Mouse (Mus musculus) hindbrain, embryonic 14.5 days (tissue): ENCODE results near the gene Snx18. TPM values are rescaled to one million over a fixed set of nuclear protein-coding genes. Genes with fewer than 3 reads are reported as not detected.

Experiments
- ATAC-seq: fragments of 200-750 bp; cut with Nextera tagmentation; 2 replicates; pipeline ENCODE4 v1.8.0; 2017; ENCODE audit warnings: moderate number of reproducible peaks, mild to moderate bottlenecking, moderate TSS enrichment, moderate library complexity; ENCODE audit not compliant: low FRiP score
- DNase-seq: peaks from one replicate; pipeline ENCODE4 v3.0.0-alpha.2; 2015; ENCODE audit warnings: low spot score
- H3K27ac ChIP-seq: fragments of 300-500 bp; sonication (generic); 2 replicates; pipeline ENCODE4 v1.5.1; 2014; ENCODE audit warnings: mild to moderate bottlenecking, moderate library complexity
- H3K27me3 ChIP-seq: fragments of 300-500 bp; sonication (generic); 2 replicates; pipeline ENCODE4 v1.6.1; 2014; ENCODE audit warnings: mild to moderate bottlenecking, low read length, mixed read lengths; ENCODE audit not compliant: control insufficient read depth, insufficient read depth
- H3K36me3 ChIP-seq: fragments of 300-500 bp; sonication (generic); replicated peaks from 2 replicates; pipeline ENCODE4 v1.6.1; 2014; ENCODE audit not compliant: control insufficient read depth, insufficient read depth
- H3K4me1 ChIP-seq: fragments of 300-500 bp; sonication (generic); replicated peaks from 2 replicates; pipeline ENCODE4 v1.6.1; 2014; ENCODE audit warnings: antibody characterized with exemption, low read length, mixed read lengths; ENCODE audit not compliant: control insufficient read depth, insufficient read depth
- H3K4me2 ChIP-seq: fragments of 300-500 bp; sonication (generic); replicated peaks from 2 replicates; pipeline ENCODE4 v1.6.1; 2014; ENCODE audit warnings: mild to moderate bottlenecking, moderate library complexity
- H3K4me3 ChIP-seq: fragments of 300-500 bp; sonication (generic); replicated peaks from 2 replicates; pipeline ENCODE4 v1.5.1; 2014; ENCODE audit warnings: mild to moderate bottlenecking, low read length
- H3K9ac ChIP-seq: fragments of 300-500 bp; sonication (generic); 2 replicates; pipeline ENCODE4 v1.6.1; 2014
- H3K9me3 ChIP-seq: fragments of 300-500 bp; sonication (generic); 2 replicates; pipeline ENCODE4 v1.6.1; 2016; ENCODE audit warnings: low read length; ENCODE audit not compliant: control insufficient read depth
- WGBS: fragments of 180-500 bp; shearing (Covaris S2); extraction: QIAGEN DNeasy Blood & Tissue Kit; methylation state at CpG from one replicate; pipeline ENCODE4 v1.1.7; 2014; 5-methylcytosine and 5-hydroxymethylcytosine counted together
- polyA plus RNA-seq: library from polyadenylated mRNA; unstranded; fragments of >200 nt; fragmentation: Nextera tagmentation; extraction: Ambion mirVana; gene quantifications from 2 replicates; pipeline ENCODE4 v1.2.1, GENCODE M21; 2014

Gene Snx18
- polyA plus RNA-seq, 1 experiment from 2014 or later = 16.2 TPM

DNA sequence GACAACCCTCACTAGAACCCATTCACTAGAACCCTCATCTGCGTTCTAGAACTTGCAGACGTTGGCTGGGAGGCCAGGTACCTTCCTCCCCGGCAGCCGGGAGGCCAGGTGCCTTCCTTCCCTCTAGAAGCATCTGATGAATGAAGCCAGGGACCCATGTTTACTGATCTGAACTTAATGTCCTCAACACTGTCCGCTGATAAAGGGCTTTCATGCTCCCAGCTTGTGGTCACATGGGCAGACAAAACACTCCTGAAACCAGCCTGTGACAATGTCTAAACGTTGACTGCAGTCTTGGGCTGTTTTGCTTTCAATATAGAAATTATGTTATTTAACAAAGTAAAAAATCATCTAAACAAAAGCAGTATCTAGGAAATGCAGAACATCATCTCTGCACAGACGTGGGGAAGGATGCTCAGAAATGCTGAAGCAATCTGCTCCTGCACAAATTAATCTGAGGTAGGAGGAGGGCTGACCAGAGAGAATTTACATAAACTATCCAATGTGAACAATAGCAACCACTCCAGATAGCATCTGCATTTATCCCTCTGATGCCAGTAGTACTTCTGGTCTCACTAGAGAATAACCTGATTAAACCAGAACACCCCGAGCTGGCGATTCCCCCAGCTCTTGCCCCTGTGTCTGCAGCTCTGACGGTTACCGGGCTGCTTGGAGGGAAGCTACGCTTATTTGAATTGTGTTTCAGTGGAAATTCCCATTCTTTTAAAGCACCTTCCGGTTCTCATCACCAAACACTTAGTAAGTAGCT, 7.4 kb downstream of the Snx18 start:
- Histone ChIP-seq H3K4me2 (peak overlapping the region; percentile 10; the same call in 1 of the 2 replicates), H3K36me3 (no peaks in the 10 kb centered on the region), H3K9me3 (no peaks in the 10 kb centered on the region), H3K27ac (peak overlapping the region; percentile 20; the same call in 1 of the 2 replicates), H3K27me3 (no peaks in the 10 kb centered on the region), H3K4me3 (no peak overlapping the region), H3K4me1 (peaks cover 64% of the 10 kb centered on the region), H3K9ac (no peak overlapping the region; the same call in 1 of the 2 replicates)
- 52% methylated on average over 13 of the region's 13 CpGs for WGBS
- DNase-seq = no peak
- ATAC-seq = no peak

DNA sequence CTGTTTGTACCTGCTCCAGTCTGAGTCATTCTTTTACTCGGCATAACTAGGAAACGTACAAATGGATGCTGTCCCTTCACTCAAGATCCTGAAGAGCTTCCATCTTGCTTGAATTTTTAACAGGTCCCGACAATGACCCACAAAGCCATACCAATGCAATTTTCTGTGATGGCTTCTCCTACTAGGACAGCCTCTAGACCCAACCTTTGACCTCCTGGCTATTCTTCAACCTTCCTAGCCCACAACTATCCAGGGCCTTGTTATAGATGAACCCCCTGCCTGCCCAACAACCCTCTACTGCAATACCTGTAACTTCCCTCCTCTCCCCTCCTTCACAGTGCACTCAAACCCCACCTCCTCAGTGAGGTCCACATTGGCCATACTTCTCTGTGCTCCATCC, 8.9 kb downstream of the Snx18 start:
- H3K4me1 ChIP-seq = peaks cover 49% of the 10 kb centered on the region
- no peaks in the 10 kb centered on the region for H3K27me3 ChIP-seq
- no peaks in the 10 kb centered on the region for H3K36me3 ChIP-seq
- H3K4me2 ChIP-seq = no peak overlapping the region
- 90% methylated on average over 3 of the region's 3 CpGs for WGBS
- DNase-seq (no peak), ATAC-seq (no peak)
- no peaks in the 10 kb centered on the region for H3K9me3 ChIP-seq
- no peak overlapping the region for H3K9ac ChIP-seq
- H3K4me3 ChIP-seq = no peak overlapping the region
- H3K27ac ChIP-seq = no peak overlapping the region

DNA sequence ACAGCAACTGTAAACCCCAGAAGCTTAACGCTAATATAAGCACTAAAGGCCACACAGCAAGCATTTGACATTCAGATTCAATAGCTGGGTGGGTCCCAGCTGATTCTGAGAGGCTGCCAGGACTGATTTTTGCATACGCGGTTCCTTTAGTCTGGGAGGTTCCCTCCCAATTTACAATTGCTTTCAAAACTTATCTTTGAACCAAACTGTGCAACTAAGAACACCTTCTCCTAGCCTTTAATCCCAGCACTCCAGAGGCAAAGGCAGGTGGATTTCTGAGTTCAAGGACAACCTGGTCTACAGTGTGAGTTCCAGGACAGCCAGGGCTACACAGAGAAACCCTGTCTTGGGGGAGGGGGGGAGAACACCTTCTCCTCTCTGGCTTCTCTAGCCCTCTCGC, 10.5 kb downstream of the Snx18 start:
- 63% methylated on average over 4 of the region's 4 CpGs for WGBS
- peaks cover 38% of the 10 kb centered on the region for H3K4me1 ChIP-seq

DNA sequence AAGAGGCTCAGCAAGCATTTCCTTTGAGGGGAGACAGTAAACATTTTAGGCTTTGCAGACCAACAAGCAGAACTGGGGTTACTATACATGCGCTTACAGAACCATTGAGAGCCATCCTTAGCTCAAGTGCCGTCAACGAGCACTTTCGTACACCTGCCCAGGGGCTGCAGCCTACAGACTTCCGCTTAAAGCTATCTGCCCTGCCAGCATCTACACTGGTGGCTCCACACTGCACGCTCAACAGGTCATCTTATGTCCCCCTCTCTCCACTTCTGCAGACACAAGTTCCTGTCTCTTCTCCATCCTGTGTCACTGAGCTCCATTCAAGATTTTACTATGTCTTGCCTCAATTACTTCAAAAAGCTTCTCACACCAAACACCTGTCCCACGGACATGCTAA, 11.0 kb downstream of the Snx18 start:
- Histone ChIP-seq H3K4me1 (peaks cover 34% of the 10 kb centered on the region), H3K4me2 (no peak overlapping the region), H3K9ac (no peak overlapping the region), H3K36me3 (no peaks in the 10 kb centered on the region), H3K9me3 (no peaks in the 10 kb centered on the region), H3K4me3 (no peak overlapping the region), H3K27me3 (no peaks in the 10 kb centered on the region), H3K27ac (no peak overlapping the region)
- 95% methylated on average over 7 of the region's 7 CpGs for WGBS
- ATAC-seq = no peak
- DNase-seq = no peak

More for the DNA sequence above, 10.5 kb downstream of the Snx18 start:
- no peak overlapping the region for H3K9ac ChIP-seq
- H3K9me3 ChIP-seq = no peaks in the 10 kb centered on the region
- ATAC-seq = no peak
- no peaks in the 10 kb centered on the region for H3K36me3 ChIP-seq
- no peak overlapping the region for H3K27ac ChIP-seq
- H3K4me3 ChIP-seq = no peak overlapping the region
- no peak overlapping the region for H3K4me2 ChIP-seq
- no peak for DNase-seq
- H3K27me3 ChIP-seq = no peaks in the 10 kb centered on the region

DNA sequence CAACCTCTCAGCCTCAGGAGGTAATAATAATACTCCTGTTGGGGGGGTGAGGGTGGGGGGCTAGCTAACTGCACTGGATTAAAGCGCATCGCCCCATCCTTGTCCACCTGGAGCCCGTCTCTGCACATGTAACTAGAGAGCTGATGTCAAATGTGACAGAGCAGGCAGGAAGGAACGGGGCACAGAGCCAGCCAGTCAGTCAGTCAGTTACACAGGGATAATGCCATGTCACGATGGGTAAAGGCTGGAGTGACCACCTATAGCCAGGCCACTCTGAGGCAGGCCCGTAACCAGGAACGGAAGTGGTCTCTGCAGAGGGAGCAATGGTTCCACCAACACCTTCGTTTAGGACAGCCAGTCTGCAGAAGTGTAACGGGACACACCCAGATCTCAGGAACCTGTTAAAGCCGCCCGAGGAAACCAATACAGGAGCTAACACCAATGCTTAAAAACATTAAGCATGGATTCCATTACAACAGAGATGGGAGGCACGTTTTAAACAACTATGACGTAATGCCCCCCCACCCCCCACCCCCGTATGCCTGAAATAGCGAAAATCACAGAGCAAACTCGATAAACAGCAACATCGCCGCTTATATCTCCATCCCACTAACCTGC, 11.5 kb downstream of the Snx18 start:
- WGBS = 90% methylated on average over 18 of the region's 18 CpGs
- Histone ChIP-seq H3K4me1 (peaks cover 28% of the 10 kb centered on the region), H3K4me2 (no peak overlapping the region), H3K4me3 (no peak overlapping the region), H3K27ac (no peak overlapping the region), H3K9me3 (no peaks in the 10 kb centered on the region), H3K9ac (no peak overlapping the region), H3K36me3 (no peaks in the 10 kb centered on the region), H3K27me3 (no peaks in the 10 kb centered on the region)
- ATAC-seq (no peak), DNase-seq (no peak)

DNA sequence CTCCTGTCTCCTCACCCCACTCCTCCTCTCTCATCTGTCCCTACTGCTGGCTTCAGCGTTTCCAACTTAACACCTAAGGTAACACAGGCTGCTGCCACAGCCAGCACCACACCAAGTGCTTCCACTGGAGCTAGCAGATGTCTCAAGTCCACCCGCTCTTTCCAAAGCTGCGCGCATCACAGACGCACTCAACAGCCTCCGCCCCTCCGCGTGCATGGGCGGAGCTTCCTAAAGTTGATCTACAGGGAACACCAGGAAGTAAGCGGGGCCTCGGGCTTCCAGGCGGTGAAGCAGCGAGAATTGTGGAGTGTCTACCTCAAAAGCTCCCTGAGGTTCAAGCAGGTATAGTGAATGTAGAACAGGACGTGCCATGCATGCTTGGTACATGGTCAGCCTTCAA, 12.2 kb downstream of the Snx18 start:
- H3K4me1 ChIP-seq = peaks cover 21% of the 10 kb centered on the region
- 88% methylated on average over 14 of the region's 14 CpGs for WGBS
- ATAC-seq = no peak
- H3K27me3 ChIP-seq = no peaks in the 10 kb centered on the region
- H3K4me3 ChIP-seq = no peak overlapping the region
- H3K27ac ChIP-seq = no peak overlapping the region
- no peaks in the 10 kb centered on the region for H3K9me3 ChIP-seq
- H3K4me2 ChIP-seq = no peak overlapping the region
- no peak overlapping the region for H3K9ac ChIP-seq
- H3K36me3 ChIP-seq = no peaks in the 10 kb centered on the region
- DNase-seq = no peak

DNA sequence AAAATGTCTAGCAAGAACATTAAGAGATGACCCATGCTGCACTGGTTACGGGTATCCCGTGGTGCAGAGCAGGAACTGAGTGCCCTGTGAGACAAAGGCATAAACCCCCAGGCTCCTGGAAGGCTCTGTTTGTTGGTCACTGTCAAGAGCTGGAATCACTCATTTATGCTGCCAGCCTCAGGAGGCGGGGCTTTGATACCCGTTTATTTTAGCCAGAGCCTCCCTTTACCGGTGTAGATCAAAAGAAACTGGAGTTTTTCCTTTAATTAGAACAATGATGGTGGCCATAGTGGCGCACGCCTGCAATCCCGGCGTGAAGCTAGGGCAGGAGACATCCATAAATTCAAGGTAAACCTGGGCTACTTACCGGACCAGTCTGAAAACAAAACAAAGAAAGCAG, 12.7 kb downstream of the Snx18 start:
- no peaks in the 10 kb centered on the region for H3K36me3 ChIP-seq
- 95% methylated on average over 10 of the region's 10 CpGs for WGBS
- no peak for DNase-seq
- no peak overlapping the region for H3K9ac ChIP-seq
- no peak overlapping the region for H3K4me3 ChIP-seq
- no peak for ATAC-seq
- H3K9me3 ChIP-seq = no peaks in the 10 kb centered on the region
- peaks cover 17% of the 10 kb centered on the region for H3K4me1 ChIP-seq
- no peak overlapping the region for H3K4me2 ChIP-seq
- H3K27ac ChIP-seq = no peak overlapping the region
- H3K27me3 ChIP-seq = no peaks in the 10 kb centered on the region

DNA sequence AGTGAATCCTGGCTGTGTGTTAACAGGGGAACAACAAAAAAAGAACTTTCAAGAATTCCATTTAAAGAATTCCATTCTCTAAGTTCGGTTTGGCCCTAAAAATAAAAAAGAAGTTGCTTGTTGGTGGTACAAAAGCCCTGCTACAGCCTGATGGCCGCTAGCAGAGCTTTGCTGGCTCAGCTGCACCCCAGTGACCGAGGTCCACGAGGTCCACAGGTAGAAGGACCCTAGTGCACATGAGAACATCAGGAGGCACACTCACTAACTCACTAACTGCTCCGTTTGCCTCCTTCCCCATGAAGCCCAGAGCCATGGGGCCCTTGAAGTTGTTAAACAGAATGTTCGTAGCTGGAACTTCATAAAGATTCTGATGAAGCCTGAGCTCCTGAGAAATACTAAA, 14.0 kb downstream of the Snx18 start:
- H3K4me2 ChIP-seq = no peak overlapping the region
- WGBS = 79% methylated on average over 6 of the region's 6 CpGs
- no peak for DNase-seq

DNA sequence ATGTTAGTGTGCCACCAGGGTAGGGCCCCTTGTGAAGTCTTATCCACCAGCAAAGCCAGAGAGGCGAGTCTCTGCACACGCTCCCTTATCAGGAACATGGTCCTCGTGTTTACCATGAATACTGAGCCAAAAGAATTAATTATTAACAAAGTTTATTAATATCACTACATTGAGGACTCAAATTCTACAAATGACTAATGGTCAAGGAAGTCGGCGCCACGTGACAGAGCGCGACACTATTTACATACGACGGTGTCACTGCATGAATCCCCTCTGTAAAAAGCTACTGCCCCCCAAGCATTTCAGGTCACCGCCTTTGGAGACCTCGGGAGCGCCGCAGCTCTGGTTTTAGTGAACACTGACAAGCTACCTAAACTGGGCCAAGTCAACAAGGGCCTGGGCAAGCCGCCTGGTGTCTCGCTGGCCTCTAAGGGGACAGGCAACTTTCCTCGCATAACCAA, 15.5 kb downstream of the Snx18 start:
- ATAC-seq (no peak), DNase-seq (no peak)
- no peak overlapping the region for H3K9ac ChIP-seq
- no peak overlapping the region for H3K4me3 ChIP-seq
- peaks cover 4% of the 10 kb centered on the region; the same call in 1 of the 2 replicates for H3K4me1 ChIP-seq
- H3K4me2 ChIP-seq = no peak overlapping the region
- no peaks in the 10 kb centered on the region for H3K36me3 ChIP-seq
- no peak overlapping the region for H3K27ac ChIP-seq
- H3K27me3 ChIP-seq = no peaks in the 10 kb centered on the region
- no peaks in the 10 kb centered on the region for H3K9me3 ChIP-seq
- 82% methylated on average over 17 of the region's 17 CpGs for WGBS

More for the DNA sequence above, 14.0 kb downstream of the Snx18 start:
- H3K9me3 ChIP-seq = no peaks in the 10 kb centered on the region
- no peak for ATAC-seq
- H3K27ac ChIP-seq = no peak overlapping the region
- H3K27me3 ChIP-seq = no peaks in the 10 kb centered on the region
- no peaks in the 10 kb centered on the region for H3K36me3 ChIP-seq
- no peak overlapping the region for H3K4me3 ChIP-seq
- peaks cover 11% of the 10 kb centered on the region; the same call in 1 of the 2 replicates for H3K4me1 ChIP-seq
- H3K9ac ChIP-seq = no peak overlapping the region
